Mouse (Mus musculus) liver, embryonic 16.5 days (tissue): ENCODE data around the gene Mb21d2. TPM values are rescaled to one million over a fixed set of nuclear protein-coding genes. Genes with fewer than 3 reads are reported as not detected.

Source experiments
- ATAC-seq: fragments of 200-750 bp; cut with Nextera tagmentation; 2 replicates; pipeline ENCODE4 v1.8.0; 2017; ENCODE audit warnings: low read depth, mild to moderate bottlenecking, moderate number of reproducible peaks, moderate library complexity
- H3K27ac ChIP-seq: fragments of 300-500 bp; sonication (generic); 2 replicates; pipeline ENCODE4 v1.5.1; 2014; ENCODE audit warnings: mild to moderate bottlenecking, low read length
- H3K27me3 ChIP-seq: fragments of 300-500 bp; sonication (generic); 2 replicates; pipeline ENCODE4 v1.6.1; 2014; ENCODE audit warnings: low read depth, low read length, mixed read lengths; ENCODE audit not compliant: control insufficient read depth, insufficient read depth
- H3K36me3 ChIP-seq: fragments of 300-500 bp; sonication (generic); 2 replicates; pipeline ENCODE4 v1.6.1; 2014; ENCODE audit warnings: mild to moderate bottlenecking; ENCODE audit not compliant: control insufficient read depth, insufficient read depth
- H3K4me1 ChIP-seq: fragments of 300-500 bp; sonication (generic); 2 replicates; pipeline ENCODE4 v1.6.1; 2014; ENCODE audit warnings: low read depth, low read length, mixed read lengths; ENCODE audit not compliant: control insufficient read depth
- H3K4me2 ChIP-seq: fragments of 300-500 bp; sonication (generic); 2 replicates; pipeline ENCODE4 v1.6.1; 2014; ENCODE audit warnings: low read depth, low read length, mixed read lengths
- H3K4me3 ChIP-seq: fragments of 300-500 bp; sonication (generic); 2 replicates; pipeline ENCODE4 v1.5.1; 2014; ENCODE audit warnings: low read depth, mild to moderate bottlenecking, low read length
- H3K9ac ChIP-seq: fragments of 300-500 bp; sonication (generic); 2 replicates; pipeline ENCODE4 v1.6.1; 2014; ENCODE audit warnings: low read depth, low read length
- H3K9me3 ChIP-seq: fragments of 300-500 bp; sonication (generic); replicated peaks from 2 replicates; pipeline ENCODE4 v1.6.1; 2016; ENCODE audit warnings: low read length; ENCODE audit not compliant: control insufficient read depth
- WGBS: fragments of 180-500 bp; shearing (Covaris S2); extraction: QIAGEN DNeasy Blood & Tissue Kit; methylation state at CpG from one replicate; pipeline ENCODE4 v1.1.7; 2014; ENCODE audit not compliant: insufficient replicate concordance; 5-methylcytosine and 5-hydroxymethylcytosine counted together
- polyA plus RNA-seq: library from polyadenylated mRNA; unstranded; fragments of >200 nt; fragmentation: Nextera tagmentation; extraction: Ambion mirVana; gene quantifications from 2 replicates; pipeline ENCODE4 v1.2.1, GENCODE M21; 2015

The Mb21d2 gene
- polyA plus RNA-seq, 1 experiment from 2014 or later = 1.6 TPM

- no peak overlapping the region for H3K4me3 ChIP-seq
- no peak overlapping the region for H3K27ac ChIP-seq
- 0 out of 2 replicates have a peak, but pooled peaks have one; percentile 35 for ATAC-seq
- H3K27me3 ChIP-seq = no peaks in the 10 kb centered on the region
- WGBS = 58% methylated on average over 9 of the region's 9 CpGs
- peaks cover 2% of the 10 kb centered on the region for H3K9me3 ChIP-seq
- H3K9ac ChIP-seq = no peak overlapping the region
- H3K4me1 ChIP-seq = peaks cover 2% of the 10 kb centered on the region
- H3K36me3 ChIP-seq = no peaks in the 10 kb centered on the region
- H3K4me2 ChIP-seq = no peak overlapping the region
Measured at GRCm38 (mm10) chr16:28886201-28886745, 43.2 kb downstream of the Mb21d2 start.

- ATAC-seq = no peak
- 74% methylated on average over 8 of the region's 8 CpGs for WGBS
- Histone ChIP-seq H3K36me3 (no peaks in the 10 kb centered on the region), H3K9me3 (peaks cover 2% of the 10 kb centered on the region), H3K4me3 (no peak overlapping the region), H3K27ac (no peak overlapping the region), H3K9ac (no peak overlapping the region), H3K4me1 (peaks cover 2% of the 10 kb centered on the region), H3K27me3 (no peaks in the 10 kb centered on the region), H3K4me2 (no peak overlapping the region)
Measured at GRCm38 (mm10) chr16:28885474-28885873, 44.0 kb downstream of the Mb21d2 start.

- WGBS = 77% methylated on average over 5 of the region's 5 CpGs
- peaks cover 2% of the 10 kb centered on the region for H3K4me1 ChIP-seq
Measured at GRCm38 (mm10) chr16:28884661-28885060, 44.8 kb downstream of the Mb21d2 start.

GRCm38 (mm10) chr16:28883649-28884048 lies 45.8 kb downstream of the Mb21d2 start:
- H3K9ac ChIP-seq = no peak overlapping the region
- no peak for ATAC-seq
- 57% methylated on average over 8 of the region's 8 CpGs for WGBS
- H3K36me3 ChIP-seq = no peaks in the 10 kb centered on the region
- no peaks in the 10 kb centered on the region for H3K9me3 ChIP-seq
- no peak overlapping the region for H3K27ac ChIP-seq
- H3K4me1 ChIP-seq = peaks cover 2% of the 10 kb centered on the region
- H3K4me3 ChIP-seq = no peak overlapping the region
- no peak overlapping the region for H3K4me2 ChIP-seq
- H3K27me3 ChIP-seq = no peaks in the 10 kb centered on the region

More at GRCm38 (mm10) chr16:28884661-28885060, 44.8 kb downstream of the Mb21d2 start:
- no peak overlapping the region for H3K9ac ChIP-seq
- H3K27me3 ChIP-seq = no peaks in the 10 kb centered on the region
- no peak for ATAC-seq
- H3K4me3 ChIP-seq = no peak overlapping the region
- H3K36me3 ChIP-seq = no peaks in the 10 kb centered on the region
- H3K9me3 ChIP-seq = peaks cover 2% of the 10 kb centered on the region; the same call in 1 of the 2 replicates
- no peak overlapping the region for H3K27ac ChIP-seq
- no peak overlapping the region for H3K4me2 ChIP-seq

GRCm38 (mm10) chr16:28882687-28883428 lies 46.6 kb downstream of the Mb21d2 start:
- no peak overlapping the region for H3K9ac ChIP-seq
- no peak overlapping the region for H3K4me2 ChIP-seq
- no peaks in the 10 kb centered on the region for H3K36me3 ChIP-seq
- 0 out of 2 replicates have a peak, but pooled peaks have one; percentile 27 for ATAC-seq
- 52% methylated on average over 21 of the region's 21 CpGs for WGBS
- no peaks in the 10 kb centered on the region for H3K27me3 ChIP-seq
- no peak overlapping the region for H3K4me3 ChIP-seq
- H3K27ac ChIP-seq = no peak overlapping the region
- H3K4me1 ChIP-seq = peaks cover 2% of the 10 kb centered on the region
- H3K9me3 ChIP-seq = no peaks in the 10 kb centered on the region

GRCm38 (mm10) chr16:28881787-28882186 lies 47.7 kb downstream of the Mb21d2 start:
- 49% methylated on average over 8 of the region's 8 CpGs for WGBS
- peaks cover 2% of the 10 kb centered on the region for H3K4me1 ChIP-seq
- H3K36me3 ChIP-seq = no peaks in the 10 kb centered on the region
- H3K27me3 ChIP-seq = no peaks in the 10 kb centered on the region
- H3K9ac ChIP-seq = no peak overlapping the region
- no peak overlapping the region for H3K4me2 ChIP-seq
- no peak overlapping the region for H3K27ac ChIP-seq
- H3K9me3 ChIP-seq = no peaks in the 10 kb centered on the region
- no peak overlapping the region for H3K4me3 ChIP-seq
- ATAC-seq = no peak

GRCm38 (mm10) chr16:28880756-28881155 lies 48.7 kb downstream of the Mb21d2 start:
- Histone ChIP-seq H3K4me1 (peaks cover 2% of the 10 kb centered on the region), H3K36me3 (no peaks in the 10 kb centered on the region), H3K4me2 (no peak overlapping the region), H3K9me3 (no peaks in the 10 kb centered on the region), H3K9ac (no peak overlapping the region), H3K27me3 (no peaks in the 10 kb centered on the region), H3K27ac (no peak overlapping the region), H3K4me3 (no peak overlapping the region)
- ATAC-seq = peak; percentile 45; the same call in 1 of the 2 replicates
- WGBS = 23% methylated on average over 8 of the region's 8 CpGs

GRCm38 (mm10) chr16:28880307-28880681 lies 49.2 kb downstream of the Mb21d2 start:
- Histone ChIP-seq H3K27me3 (no peaks in the 10 kb centered on the region), H3K4me3 (no peak overlapping the region), H3K9ac (no peak overlapping the region), H3K4me1 (peaks cover 2% of the 10 kb centered on the region), H3K36me3 (no peaks in the 10 kb centered on the region), H3K4me2 (no peak overlapping the region), H3K27ac (no peak overlapping the region), H3K9me3 (no peaks in the 10 kb centered on the region)
- ATAC-seq = no peak
- 54% methylated on average over 8 of the region's 8 CpGs for WGBS

- no peak for ATAC-seq
- no peak overlapping the region for H3K27ac ChIP-seq
- no peak overlapping the region for H3K4me3 ChIP-seq
- no peaks in the 10 kb centered on the region for H3K9me3 ChIP-seq
- WGBS = 69% methylated on average over 12 of the region's 12 CpGs
- no peak overlapping the region for H3K9ac ChIP-seq
- no peaks in the 10 kb centered on the region for H3K27me3 ChIP-seq
- peaks cover 2% of the 10 kb centered on the region for H3K4me1 ChIP-seq
- H3K4me2 ChIP-seq = no peak overlapping the region
- H3K36me3 ChIP-seq = no peaks in the 10 kb centered on the region
Measured at GRCm38 (mm10) chr16:28879636-28880306, 49.7 kb downstream of the Mb21d2 start.
